Mouse (Mus musculus) forebrain, embryonic 16.5 days (tissue): ENCODE measurements around the gene Pdcl2. TPM values are rescaled to one million over a fixed set of nuclear protein-coding genes. Genes with fewer than 3 reads are reported as not detected.

Source experiments
- ATAC-seq: fragments of 200-750 bp; cut with Nextera tagmentation; 2 replicates; pipeline ENCODE4 v1.8.0; 2017; ENCODE audit warnings: mild to moderate bottlenecking, moderate library complexity
- H3K27ac ChIP-seq: fragments of 300-500 bp; sonication (generic); 2 replicates; pipeline ENCODE4 v1.5.1; 2014; ENCODE audit warnings: low read length, control low read depth
- H3K27me3 ChIP-seq: fragments of 300-500 bp; sonication (generic); replicated peaks from 2 replicates; pipeline ENCODE4 v1.6.1; 2014; ENCODE audit warnings: low read length; ENCODE audit not compliant: control insufficient read depth, insufficient read depth
- H3K36me3 ChIP-seq: fragments of 300-500 bp; sonication (generic); 2 replicates; pipeline ENCODE4 v1.6.1; 2014; ENCODE audit not compliant: control insufficient read depth, insufficient read depth
- H3K4me1 ChIP-seq: fragments of 300-500 bp; sonication (generic); replicated peaks from 2 replicates; pipeline ENCODE4 v1.6.1; 2014; ENCODE audit warnings: low read length; ENCODE audit not compliant: control insufficient read depth, insufficient read depth
- H3K4me2 ChIP-seq: fragments of 300-500 bp; sonication (generic); 2 replicates; pipeline ENCODE4 v1.6.1; 2014; ENCODE audit warnings: mild to moderate bottlenecking, low read length, control low read depth
- H3K4me3 ChIP-seq: fragments of 300-500 bp; sonication (generic); replicated peaks from 2 replicates; pipeline ENCODE4 v1.5.1; 2014; ENCODE audit warnings: mild to moderate bottlenecking, low read length, control low read depth
- H3K9ac ChIP-seq: fragments of 300-500 bp; sonication (generic); replicated peaks from 2 replicates; pipeline ENCODE4 v1.6.1; 2014; ENCODE audit warnings: low read depth, low read length, control low read depth
- H3K9me3 ChIP-seq: fragments of 300-500 bp; sonication (generic); 2 replicates; pipeline ENCODE4 v1.6.1; 2016; ENCODE audit warnings: low read length; ENCODE audit not compliant: control insufficient read depth
- WGBS: fragments of 180-500 bp; shearing (Covaris S2); extraction: QIAGEN DNeasy Blood & Tissue Kit; methylation state at CpG from one replicate; pipeline ENCODE4 v1.1.7; 2014; 5-methylcytosine and 5-hydroxymethylcytosine counted together
- polyA plus RNA-seq: library from polyadenylated mRNA; unstranded; fragments of >200 nt; fragmentation: Nextera tagmentation; extraction: Ambion mirVana; gene quantifications from 2 replicates; pipeline ENCODE4 v1.2.1, GENCODE M21; 2015

Gene Pdcl2
- not detected in 2 replicates for polyA plus RNA-seq

- H3K27ac ChIP-seq: no peak within 1 kb of the TSS
- ATAC-seq: no peak
- no peak within 1 kb of the TSS for H3K4me3 ChIP-seq
- no peaks in the 10 kb centered on the region for H3K27me3 ChIP-seq
- no peaks in the 10 kb centered on the region for H3K9me3 ChIP-seq
- no peak within 1 kb of the TSS for H3K9ac ChIP-seq
- H3K36me3 ChIP-seq: no peaks in the 10 kb centered on the region
- no peak within 1 kb of the TSS for H3K4me2 ChIP-seq
- no peaks in the 10 kb centered on the region for H3K4me1 ChIP-seq
- WGBS: 93% methylated on average over 7 of the region's 7 CpGs
These were observed at the start of gene Pdcl2 for GRCm38 (mm10) chr5:76330953-76331352. Gene Pdcl2, minus strand, starts transcription at chr5:76331156.

GRCm38 (mm10) chr5:76379216-76379615, 48.3 kb upstream of the Pdcl2 start:
- no peak for ATAC-seq
- Histone ChIP-seq H3K4me1 (no peaks in the 10 kb centered on the region), H3K36me3 (no peaks in the 10 kb centered on the region), H3K9ac (no peak overlapping the region), H3K4me3 (no peak overlapping the region), H3K27ac (no peak overlapping the region), H3K9me3 (no peaks in the 10 kb centered on the region), H3K4me2 (no peak overlapping the region), H3K27me3 (no peaks in the 10 kb centered on the region)
- 50% methylated on average over 3 of the region's 3 CpGs for WGBS

GRCm38 (mm10) chr5:76369215-76369840, 38.4 kb upstream of the Pdcl2 start:
- H3K4me2 ChIP-seq: no peak overlapping the region
- no peak overlapping the region for H3K27ac ChIP-seq
- no peak overlapping the region for H3K4me3 ChIP-seq
- peaks cover under 1% of the 10 kb centered on the region for H3K27me3 ChIP-seq
- ATAC-seq: no peak
- no peaks in the 10 kb centered on the region for H3K9me3 ChIP-seq
- H3K9ac ChIP-seq: no peak overlapping the region
- no peaks in the 10 kb centered on the region for H3K4me1 ChIP-seq
- 80% methylated on average over 8 of the region's 8 CpGs for WGBS
- H3K36me3 ChIP-seq: no peaks in the 10 kb centered on the region

- H3K4me2 ChIP-seq: no peak overlapping the region
- no peaks in the 10 kb centered on the region for H3K9me3 ChIP-seq
- no peak overlapping the region for H3K4me3 ChIP-seq
- WGBS: 44% methylated on average over 5 of the region's 5 CpGs
- H3K9ac ChIP-seq: no peak overlapping the region
- H3K4me1 ChIP-seq: peaks cover 11% of the 10 kb centered on the region
- no peaks in the 10 kb centered on the region for H3K36me3 ChIP-seq
- H3K27ac ChIP-seq: no peak overlapping the region
- H3K27me3 ChIP-seq: peaks cover 14% of the 10 kb centered on the region
- no peak for ATAC-seq
These were observed 34.5 kb upstream of the Pdcl2 start for GRCm38 (mm10) chr5:76365406-76365805.

- H3K36me3 ChIP-seq: no peaks in the 10 kb centered on the region
- 5% methylated on average over 35 of the region's 35 CpGs for WGBS
- ATAC-seq: no peak
- no peak within 1 kb of the TSS; the same call in 1 of the 2 replicates for H3K9ac ChIP-seq
- no peaks in the 10 kb centered on the region for H3K9me3 ChIP-seq
- H3K4me3 ChIP-seq: peak within 1 kb of the TSS; percentile 32
- H3K4me1 ChIP-seq: peaks cover 11% of the 10 kb centered on the region
- H3K27me3 ChIP-seq: peaks cover 14% of the 10 kb centered on the region
- H3K27ac ChIP-seq: no peak within 1 kb of the TSS
- H3K4me2 ChIP-seq: peak within 1 kb of the TSS; percentile 52
These were observed 32.6 kb upstream of the Pdcl2 start, which contains the start of gene Nmu for GRCm38 (mm10) chr5:76363453-76364104. Gene Nmu, minus strand, starts transcription at chr5:76363788.

- 61% methylated on average over 4 of the region's 4 CpGs for WGBS
- H3K27me3 ChIP-seq: peaks cover 14% of the 10 kb centered on the region
These were observed 29.8 kb upstream of the Pdcl2 start for GRCm38 (mm10) chr5:76360786-76361185.

GRCm38 (mm10) chr5:76360057-76360456, 29.1 kb upstream of the Pdcl2 start:
- Histone ChIP-seq H3K9ac (no peak overlapping the region), H3K9me3 (no peaks in the 10 kb centered on the region), H3K4me3 (no peak overlapping the region), H3K27ac (no peak overlapping the region), H3K36me3 (no peaks in the 10 kb centered on the region), H3K4me1 (peaks cover 11% of the 10 kb centered on the region), H3K27me3 (peaks cover 14% of the 10 kb centered on the region), H3K4me2 (no peak overlapping the region)
- ATAC-seq: no peak
- WGBS: 75% methylated on average over 1 of the region's 1 CpGs

More at GRCm38 (mm10) chr5:76360786-76361185, 29.8 kb upstream of the Pdcl2 start:
- H3K27ac ChIP-seq: no peak overlapping the region
- peaks cover 11% of the 10 kb centered on the region for H3K4me1 ChIP-seq
- no peak for ATAC-seq
- H3K4me2 ChIP-seq: no peak overlapping the region
- no peak overlapping the region for H3K4me3 ChIP-seq
- H3K36me3 ChIP-seq: no peaks in the 10 kb centered on the region
- H3K9ac ChIP-seq: no peak overlapping the region
- no peaks in the 10 kb centered on the region for H3K9me3 ChIP-seq

GRCm38 (mm10) chr5:76351953-76352611, 21.1 kb upstream of the Pdcl2 start:
- no peak overlapping the region for H3K9ac ChIP-seq
- no peak overlapping the region for H3K27ac ChIP-seq
- H3K27me3 ChIP-seq: no peaks in the 10 kb centered on the region
- no peak overlapping the region for H3K4me2 ChIP-seq
- no peaks in the 10 kb centered on the region for H3K36me3 ChIP-seq
- no peaks in the 10 kb centered on the region for H3K4me1 ChIP-seq
- H3K9me3 ChIP-seq: no peaks in the 10 kb centered on the region
- peak; percentile 88 for ATAC-seq
- H3K4me3 ChIP-seq: no peak overlapping the region
- 9% methylated on average over 7 of the region's 7 CpGs for WGBS

GRCm38 (mm10) chr5:76351537-76351936, 20.6 kb upstream of the Pdcl2 start:
- Histone ChIP-seq H3K9ac (no peak overlapping the region), H3K27ac (no peak overlapping the region), H3K4me2 (no peak overlapping the region), H3K4me1 (peaks cover 1% of the 10 kb centered on the region), H3K36me3 (no peaks in the 10 kb centered on the region), H3K4me3 (no peak overlapping the region), H3K9me3 (no peaks in the 10 kb centered on the region), H3K27me3 (no peaks in the 10 kb centered on the region)
- ATAC-seq: no peak
- WGBS: 78% methylated on average over 5 of the region's 5 CpGs
